Mouse (Mus musculus) cerebellum, adult 2 months (tissue): Measurements from ENCODE around the gene Zdhhc17. TPM values are rescaled to one million over a fixed set of nuclear protein-coding genes. Genes with fewer than 3 reads are reported as not detected.

Experiments
- DNase-seq, 2 experiments: peaks; one replicate each; pipeline ENCODE4 v3.0.0; 2021
- H3K27ac ChIP-seq: fragments of 200-500 bp; 2 replicates; pipeline ENCODE4 v1.5.1; 2012; ENCODE audit warnings: low read length, control low read depth, inconsistent platforms; ENCODE audit not compliant: insufficient read depth
- H3K27me3 ChIP-seq: fragments of 200-500 bp; 2 replicates; pipeline ENCODE4 v1.6.1; 2012; ENCODE audit warnings: inconsistent platforms, mild to moderate bottlenecking, low read length, moderate library complexity; ENCODE audit not compliant: control insufficient read depth, insufficient read depth
- H3K4me1 ChIP-seq: fragments of 200-500 bp; 2 replicates; pipeline ENCODE4 v1.6.1; 2011; ENCODE audit warnings: low read length; ENCODE audit not compliant: control insufficient read depth, insufficient read depth
- H3K4me3 ChIP-seq: fragments of 200-500 bp; replicated peaks from 2 replicates; pipeline ENCODE3; 2011; ENCODE audit warnings: mild to moderate bottlenecking, low read depth, low read length, control low read depth; ENCODE audit not compliant: insufficient read depth
- CTCF ChIP-seq: fragments of 200-500 bp; IDR thresholded peaks from 2 replicates; pipeline ENCODE4 v1.5.1; 2011; ENCODE audit warnings: low read depth, mild to moderate bottlenecking, control low read depth, low read length, moderate library complexity, borderline replicate concordance; ENCODE audit not compliant: insufficient read depth
- POLR2A ChIP-seq: fragments of 200-500 bp; IDR thresholded peaks from 2 replicates; pipeline ENCODE4 v1.6.1; 2011; ENCODE audit warnings: low read length, control low read depth, borderline replicate concordance; ENCODE audit not compliant: insufficient read depth
- WGBS: fragments of 180-500 bp; shearing (Covaris S2); methylation state at CpG from one replicate; pipeline ENCODE4 v1.1.7; 2018; 5-methylcytosine and 5-hydroxymethylcytosine counted together
- polyA plus RNA-seq: library from polyadenylated mRNA; depleted of rRNA; stranded (reverse); fragments of >200 nt; gene quantifications from 2 replicates; pipeline ENCODE4 v1.2.3, GENCODE M21; 2012

The Zdhhc17 gene
- polyA plus RNA-seq, 1 experiment = 112 TPM

GRCm38 (mm10) chr10:110945966-110946365 lies 64.0 kb downstream of the Zdhhc17 start:
- no peak overlapping the region for H3K27ac ChIP-seq
- TF ChIP-seq CTCF (no peak), POLR2A (no peak)
- no peak for DNase-seq
- no peaks in the 10 kb centered on the region for H3K27me3 ChIP-seq
- 78% methylated on average over 12 of the region's 12 CpGs for WGBS
- H3K4me1 ChIP-seq = no peaks in the 10 kb centered on the region
- H3K4me3 ChIP-seq = no peak overlapping the region

- Histone ChIP-seq H3K4me1 (peaks cover 7% of the 10 kb centered on the region; the same call in 1 of the 2 replicates), H3K4me3 (no peak overlapping the region), H3K27ac (no peak overlapping the region), H3K27me3 (no peaks in the 10 kb centered on the region)
- TF ChIP-seq POLR2A = no peak
- WGBS = 94% methylated on average over 11 of the region's 11 CpGs
- DNase-seq = no peak
Observed at GRCm38 (mm10) chr10:110944175-110944574, 65.8 kb downstream of the Zdhhc17 start.

- H3K27me3 ChIP-seq = no peaks in the 10 kb centered on the region
- 91% methylated on average over 9 of the region's 9 CpGs for WGBS
Observed at GRCm38 (mm10) chr10:110942806-110943205, 67.1 kb downstream of the Zdhhc17 start.

GRCm38 (mm10) chr10:110941968-110942367 lies 68.0 kb downstream of the Zdhhc17 start:
- no peaks in the 10 kb centered on the region for H3K27me3 ChIP-seq
- TF ChIP-seq POLR2A (no peak), CTCF (no peak)
- no peak for DNase-seq
- H3K4me1 ChIP-seq = peaks cover 12% of the 10 kb centered on the region; the same call in 1 of the 2 replicates
- no peak overlapping the region for H3K4me3 ChIP-seq
- no peak overlapping the region for H3K27ac ChIP-seq
- 80% methylated on average over 11 of the region's 11 CpGs for WGBS

More at GRCm38 (mm10) chr10:110942806-110943205, 67.1 kb downstream of the Zdhhc17 start:
- no peak for TF ChIP-seq POLR2A
- TF ChIP-seq CTCF = no peak
- H3K27ac ChIP-seq = no peak overlapping the region
- no peak for DNase-seq
- H3K4me3 ChIP-seq = no peak overlapping the region
- H3K4me1 ChIP-seq = peaks cover 12% of the 10 kb centered on the region; the same call in 1 of the 2 replicates

GRCm38 (mm10) chr10:110940740-110941398 lies 69.1 kb downstream of the Zdhhc17 start:
- H3K27me3 ChIP-seq = no peaks in the 10 kb centered on the region
- 86% methylated on average over 13 of the region's 13 CpGs for WGBS
- DNase-seq = no peak

GRCm38 (mm10) chr10:110939717-110940116 lies 70.2 kb downstream of the Zdhhc17 start:
- no peak overlapping the region for H3K4me3 ChIP-seq
- WGBS = 17% methylated on average over 4 of the region's 4 CpGs
- peak; percentile 31 to 50 for DNase-seq
- H3K4me1 ChIP-seq = peaks cover 12% of the 10 kb centered on the region; the same call in 1 of the 2 replicates
- H3K27ac ChIP-seq = no peak overlapping the region
- no peak for TF ChIP-seq CTCF
- no peak for TF ChIP-seq POLR2A
- no peaks in the 10 kb centered on the region for H3K27me3 ChIP-seq

More at GRCm38 (mm10) chr10:110940740-110941398, 69.1 kb downstream of the Zdhhc17 start:
- TF ChIP-seq CTCF (peak; percentile 12; the same call in 1 of the 2 replicates), POLR2A (no peak)
- Histone ChIP-seq H3K27ac (no peak overlapping the region), H3K4me3 (no peak overlapping the region), H3K4me1 (peaks cover 12% of the 10 kb centered on the region; the same call in 1 of the 2 replicates)

GRCm38 (mm10) chr10:110938841-110939549 lies 70.9 kb downstream of the Zdhhc17 start:
- no peak overlapping the region for H3K4me3 ChIP-seq
- no peaks in the 10 kb centered on the region for H3K27me3 ChIP-seq
- TF ChIP-seq POLR2A = no peak
- TF ChIP-seq CTCF = no peak
- H3K4me1 ChIP-seq = peaks cover 12% of the 10 kb centered on the region; the same call in 1 of the 2 replicates
- H3K27ac ChIP-seq = no peak overlapping the region
- WGBS = 20% methylated on average over 19 of the region's 19 CpGs
- DNase-seq = peak; percentile 73 to 81

GRCm38 (mm10) chr10:110938361-110938760 lies 71.6 kb downstream of the Zdhhc17 start:
- H3K4me1 ChIP-seq = peaks cover 12% of the 10 kb centered on the region; the same call in 1 of the 2 replicates
- no peaks in the 10 kb centered on the region for H3K27me3 ChIP-seq
- no peak overlapping the region for H3K27ac ChIP-seq
- H3K4me3 ChIP-seq = no peak overlapping the region
- no peak for TF ChIP-seq POLR2A
- TF ChIP-seq CTCF = no peak
- DNase-seq = peak; percentile 29 to 39
- 58% methylated on average over 7 of the region's 7 CpGs for WGBS
